Mouse (Mus musculus): ENCODE results near the gene Fam131a. TPM values are rescaled to one million over a fixed set of nuclear protein-coding genes. Genes with fewer than 3 reads are reported as not detected.

The Fam131a gene
- 2.0 TPM for total RNA-seq (2023)

GRCm38 (mm10) chr16:20693111-20693701, at the start of gene Fam131a:
Fam131a (plus strand) TSS chr16:20693241.

DNA sequence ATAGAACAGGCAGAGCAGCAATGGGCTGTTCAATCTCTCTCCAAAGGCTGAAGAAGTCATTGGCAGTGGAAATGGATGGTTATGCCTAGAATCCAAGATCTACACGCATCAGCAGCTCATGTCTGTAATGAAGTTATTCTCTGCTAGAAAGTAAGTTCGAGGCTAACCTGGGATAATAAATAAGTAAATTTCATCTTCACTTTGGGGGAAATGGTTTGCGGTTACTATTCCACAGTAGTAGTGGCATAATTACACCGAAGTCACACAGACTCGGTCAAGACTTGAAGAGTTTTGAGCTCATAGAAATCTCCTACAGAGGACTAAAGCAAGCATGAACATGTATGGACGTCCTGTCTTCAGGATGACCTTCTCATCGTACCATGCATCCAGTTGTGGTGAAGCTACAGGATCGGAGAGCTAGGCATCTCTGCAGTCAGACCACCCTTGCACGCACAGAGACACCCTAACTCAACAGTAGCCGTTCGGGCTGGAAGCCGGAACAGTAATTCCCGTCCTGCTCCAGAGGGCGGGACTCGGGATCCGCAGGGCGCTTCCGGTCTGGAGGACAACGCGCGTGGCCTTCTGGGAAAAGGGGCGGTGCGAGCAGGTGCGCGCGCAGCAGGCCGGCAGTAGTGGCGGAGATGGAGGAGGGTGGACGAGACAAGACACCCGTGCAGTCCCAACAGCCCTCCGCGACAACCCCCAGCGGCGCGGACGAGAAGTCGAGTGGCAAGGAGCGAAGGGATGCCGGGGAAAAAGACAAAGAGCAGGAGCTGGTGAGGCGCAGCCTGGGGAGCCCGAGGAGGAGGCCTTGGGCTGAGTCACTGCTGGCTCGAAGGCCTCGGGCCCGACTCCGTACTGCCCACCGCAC, 41.7 kb upstream of the Fam131a start, which contains the start of gene Psmd2:
Gene Psmd2, plus strand, starts transcription at position 577 of the 871 bp plus-strand sequence.

GRCm38 (mm10) chr16:20668013-20668412, 25.0 kb upstream of the Fam131a start, which contains the start of gene Eif4g1:
Eif4g1 (plus strand) TSS chr16:20668313.

GRCm38 (mm10) chr16:20717181-20717977, 24.3 kb downstream of the Fam131a start, which contains the start of the genes Polr2h and Clcn2:
Polr2h (plus strand) TSS chr16:20717665.
Clcn2 (minus strand) TSS chr16:20717746.

GRCm38 (mm10) chr16:20732925-20733730, 40.1 kb downstream of the Fam131a start, which contains the start of gene Chrd:
Chrd (plus strand) TSS chr16:20733127.

GRCm38 (mm10) chr16:20733731-20734730, 41.0 kb downstream of the Fam131a start, which contains the start of gene Thpo:
Thpo (minus strand) TSS chr16:20734511.

Other genes with a start within 250 kb of the Fam131a start
- gene Eif2b5, start 194.4 kb upstream of the Fam131a start, total RNA-seq (2023) = 37.4 TPM
- 41.3 TPM for gene Dvl3, start 176.3 kb upstream of the Fam131a start, total RNA-seq (2023)
- gene Ap2m1, start 157.8 kb upstream of the Fam131a start, total RNA-seq (2023) = 174 TPM
- 82.8 TPM for gene Abcf3, start 144.7 kb upstream of the Fam131a start, total RNA-seq (2023)
- 0.40 TPM for gene Vwa5b2, start 103.8 kb upstream of the Fam131a start, total RNA-seq (2023)
- gene Eef1akmt4, start 81.6 kb upstream of the Fam131a start, total RNA-seq (2023) = 8.0 TPM
- gene Gm49333, start 81.6 kb upstream of the Fam131a start, total RNA-seq (2023) = not detected
- gene Alg3, start 81.5 kb upstream of the Fam131a start, total RNA-seq (2023) = 14.0 TPM
- gene Camk2n2, start 72.0 kb upstream of the Fam131a start, total RNA-seq (2023) = not detected
- not detected for gene Ece2, start 63.4 kb upstream of the Fam131a start, total RNA-seq (2023)
- 100 TPM for gene Psmd2, start 41.6 kb upstream of the Fam131a start, total RNA-seq (2023)
- gene Eif4g1, start 24.9 kb upstream of the Fam131a start, total RNA-seq (2023) = 284 TPM
- 24.2 TPM for gene Polr2h, start 24.4 kb downstream of the Fam131a start, total RNA-seq (2023)
- 4.2 TPM for gene Clcn2, start 24.5 kb downstream of the Fam131a start, total RNA-seq (2023)
- gene Chrd, start 39.9 kb downstream of the Fam131a start, total RNA-seq (2023) = not detected
- not detected for gene Thpo, start 41.3 kb downstream of the Fam131a start, total RNA-seq (2023)

Data from CD8-positive naive resting alpha-beta T cell, adult 57 days (primary cell).